Mouse (Mus musculus): Measurements from ENCODE around the gene Tnfsf12. TPM values are rescaled to one million over a fixed set of nuclear protein-coding genes. Genes with fewer than 3 reads are reported as not detected.

The Tnfsf12 gene
- polyA plus RNA-seq, 1 experiment from 2014 or later: 2.1 TPM

DNA sequence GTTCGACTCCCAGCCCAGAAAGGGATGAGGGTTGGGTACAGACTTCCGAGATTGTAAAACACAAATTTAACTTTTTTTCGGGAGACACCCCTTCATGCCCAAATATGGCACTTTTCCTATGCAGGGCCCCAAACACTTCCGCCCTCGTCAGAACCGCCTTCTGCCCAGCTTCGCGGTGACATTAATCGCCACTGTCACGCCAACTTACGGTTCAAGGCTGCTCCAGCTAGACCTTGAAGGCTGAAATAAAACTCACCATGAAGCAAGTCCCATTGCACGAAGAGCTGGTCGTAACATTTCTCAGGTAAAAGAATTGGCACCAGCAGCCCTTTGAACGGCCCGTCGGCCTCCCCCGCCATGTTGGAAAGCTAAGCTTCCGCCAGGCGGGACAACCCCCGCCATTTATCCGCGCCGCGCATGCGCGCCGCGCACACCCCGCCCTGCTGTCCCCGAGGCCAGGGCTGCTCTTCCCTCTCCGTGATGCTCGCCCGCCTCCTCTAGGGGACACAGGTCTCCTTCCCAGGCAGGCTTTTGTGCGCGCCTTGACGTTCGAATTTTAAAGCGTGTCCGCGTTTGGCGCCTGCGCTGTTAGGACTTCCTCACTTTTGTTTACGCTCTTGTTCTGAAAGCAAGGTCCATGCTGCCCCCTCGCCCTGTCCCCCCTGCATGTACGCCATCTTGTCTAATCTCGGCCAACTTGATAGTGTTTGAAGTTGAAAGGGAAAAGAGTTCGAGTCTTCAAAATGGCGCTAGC is 33.3 kb downstream of the Tnfsf12 start, which contains the start of gene Mpdu1:
TSS of gene Mpdu1 (minus strand) at position 430 of the 754 bp plus-strand sequence.
- Histone ChIP-seq H3K27ac (replicated peaks) (peak within 1 kb of the TSS; percentile 94), H3K9ac (peak within 1 kb of the TSS; percentile 61), H3K4me1 (replicated peaks) (peaks cover 49% of the 10 kb centered on the region), H3K27me3 (no peaks in the 10 kb centered on the region), H3K9me3 (replicated peaks) (no peaks in the 10 kb centered on the region), H3K4me2 (peak within 1 kb of the TSS; percentile 81), H3K4me3 (replicated peaks) (peak within 1 kb of the TSS; percentile 70), H3K36me3 (replicated peaks) (peaks cover 64% of the 10 kb centered on the region)
- WGBS (ENCODE audit: insufficient replicate concordance): under 1% methylated on average over 48 of the region's 48 CpGs
- peak; percentile 93 for ATAC-seq (ENCODE audit: insufficient read depth)

- peak overlapping the region; percentile 61 for H3K9ac ChIP-seq
- H3K4me1 ChIP-seq (replicated peaks): peaks cover 57% of the 10 kb centered on the region
- H3K36me3 ChIP-seq (replicated peaks): peaks cover 64% of the 10 kb centered on the region
- peak overlapping the region; percentile 81 for H3K4me2 ChIP-seq
- WGBS (ENCODE audit: insufficient replicate concordance): 46% methylated on average over 3 of the region's 3 CpGs
- H3K4me3 ChIP-seq (replicated peaks): peak overlapping the region; percentile 70
- no peak for ATAC-seq (ENCODE audit: insufficient read depth)
- no peaks in the 10 kb centered on the region for H3K27me3 ChIP-seq
- peak overlapping the region; percentile 94 for H3K27ac ChIP-seq (replicated peaks)
- no peaks in the 10 kb centered on the region for H3K9me3 ChIP-seq (replicated peaks)
These were observed 34.3 kb downstream of the Tnfsf12 start for GRCm38 (mm10) chr11:69661221-69661881.

GRCm38 (mm10) chr11:69657462-69657881 is 38.2 kb downstream of the Tnfsf12 start:
- Histone ChIP-seq H3K36me3 (replicated peaks) (peaks cover 71% of the 10 kb centered on the region), H3K4me1 (replicated peaks) (peaks cover 57% of the 10 kb centered on the region), H3K27me3 (no peaks in the 10 kb centered on the region)

DNA sequence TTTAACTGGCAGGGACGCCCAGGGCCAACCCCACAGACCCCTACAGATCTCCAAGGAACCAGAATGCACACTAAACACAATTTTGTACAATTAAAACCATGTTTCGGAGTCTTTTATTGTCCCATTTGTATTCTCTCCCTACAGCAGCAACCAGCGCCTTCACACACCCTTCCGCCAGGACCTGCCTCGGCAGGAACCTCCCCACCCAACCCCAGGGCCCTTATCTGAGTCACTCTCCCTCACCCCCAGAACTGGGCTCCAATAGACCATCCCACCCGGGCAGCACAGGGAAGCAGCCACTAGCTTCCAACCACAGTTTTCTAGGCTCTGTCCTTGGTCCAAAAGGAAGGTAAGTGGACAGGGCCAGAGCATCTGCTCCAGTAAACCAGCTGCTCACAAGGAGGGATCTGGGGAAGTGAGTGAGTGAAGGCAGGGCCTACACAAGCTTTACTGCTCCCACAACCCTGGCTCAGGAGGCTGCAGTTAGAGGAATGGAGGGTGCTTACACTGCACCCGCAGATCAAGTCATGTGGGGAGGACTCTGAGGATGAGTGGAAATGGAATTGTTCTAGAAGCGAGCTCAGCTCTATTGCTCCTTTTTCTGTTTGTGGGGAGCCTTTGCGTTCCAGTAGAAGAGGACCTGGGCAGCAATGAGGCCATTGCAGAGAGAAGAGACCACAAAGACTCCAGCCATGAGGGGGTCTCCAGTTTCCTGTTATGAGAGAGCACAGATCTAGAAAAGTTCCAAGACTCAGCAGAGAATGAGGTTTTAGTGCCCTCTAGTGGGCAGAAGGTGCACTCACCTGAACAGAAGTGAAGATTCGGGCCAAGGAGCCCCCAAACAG is 38.8 kb downstream of the Tnfsf12 start:
- Histone ChIP-seq H3K4me2 (no peak overlapping the region), H3K4me1 (replicated peaks) (peaks cover 55% of the 10 kb centered on the region), H3K27me3 (no peaks in the 10 kb centered on the region), H3K36me3 (replicated peaks) (peaks cover 78% of the 10 kb centered on the region), H3K4me3 (replicated peaks) (no peak overlapping the region), H3K9me3 (replicated peaks) (no peaks in the 10 kb centered on the region), H3K27ac (replicated peaks) (0 out of 2 replicates have a peak overlapping the region, but pooled peaks have one; percentile 1), H3K9ac (no peak overlapping the region)
- 0 out of 2 replicates have a peak, but pooled peaks have one; percentile 14 for ATAC-seq (ENCODE audit: insufficient read depth)
- 54% methylated on average over 10 of the region's 10 CpGs for WGBS (ENCODE audit: insufficient replicate concordance)

More at GRCm38 (mm10) chr11:69657462-69657881, 38.2 kb downstream of the Tnfsf12 start:
- H3K4me2 ChIP-seq: no peak overlapping the region
- no peak overlapping the region for H3K4me3 ChIP-seq (replicated peaks)
- WGBS (ENCODE audit: insufficient replicate concordance): 80% methylated on average over 15 of the region's 15 CpGs
- H3K9ac ChIP-seq: no peak overlapping the region
- no peak overlapping the region for H3K27ac ChIP-seq (replicated peaks)
- H3K9me3 ChIP-seq (replicated peaks): no peaks in the 10 kb centered on the region
- no peak for ATAC-seq (ENCODE audit: insufficient read depth)

GRCm38 (mm10) chr11:69656065-69656455 is 39.6 kb downstream of the Tnfsf12 start:
- Histone ChIP-seq H3K4me2 (no peak overlapping the region), H3K9ac (no peak overlapping the region), H3K4me3 (replicated peaks) (no peak overlapping the region), H3K27ac (replicated peaks) (no peak overlapping the region), H3K36me3 (replicated peaks) (peaks cover 86% of the 10 kb centered on the region), H3K9me3 (replicated peaks) (no peaks in the 10 kb centered on the region), H3K4me1 (replicated peaks) (peaks cover 48% of the 10 kb centered on the region), H3K27me3 (no peaks in the 10 kb centered on the region)
- no peak for ATAC-seq (ENCODE audit: insufficient read depth)
- WGBS (ENCODE audit: insufficient replicate concordance): 71% methylated on average over 5 of the region's 5 CpGs

DNA sequence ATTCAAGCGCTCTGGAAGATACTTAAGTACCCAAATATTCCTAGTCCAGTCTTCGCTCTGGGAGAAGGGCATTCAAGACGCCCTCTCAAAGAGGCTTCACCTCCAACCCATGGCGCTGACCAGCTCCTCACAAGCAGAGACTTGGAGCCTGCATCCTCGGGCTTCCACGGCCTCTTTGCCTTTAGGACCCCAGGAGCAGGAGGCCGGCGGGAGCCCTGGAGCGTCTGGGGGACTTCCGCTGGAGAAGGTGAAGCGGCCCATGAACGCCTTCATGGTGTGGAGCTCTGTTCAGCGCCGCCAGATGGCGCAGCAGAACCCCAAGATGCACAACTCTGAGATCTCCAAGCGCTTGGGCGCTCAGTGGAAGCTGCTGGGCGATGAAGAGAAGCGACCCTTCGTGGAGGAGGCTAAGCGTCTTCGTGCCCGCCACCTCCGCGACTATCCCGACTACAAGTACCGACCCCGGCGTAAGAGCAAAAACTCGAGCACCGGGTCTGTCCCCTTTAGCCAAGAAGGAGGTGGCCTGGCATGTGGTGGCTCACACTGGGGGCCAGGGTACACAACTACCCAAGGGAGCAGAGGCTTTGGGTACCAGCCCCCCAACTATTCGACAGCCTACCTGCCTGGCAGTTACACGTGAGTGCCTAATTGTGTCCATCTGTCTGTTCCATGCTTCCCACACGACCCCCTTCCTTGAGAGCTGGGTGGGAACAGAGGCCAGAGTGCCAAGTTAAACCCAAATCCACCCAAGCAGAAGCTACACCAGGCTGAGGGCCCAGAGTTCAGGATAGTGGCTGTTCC is 40.2 kb downstream of the Tnfsf12 start, which contains the start of gene Sox15:
TSS of gene Sox15 (plus strand) at position 51 of the 801 bp plus-strand sequence.
- H3K27me3 ChIP-seq: no peaks in the 10 kb centered on the region
- peak within 1 kb of the TSS; percentile 0; the same call in 1 of the 2 replicates for H3K27ac ChIP-seq (replicated peaks)
- H3K4me2 ChIP-seq: no peak within 1 kb of the TSS; the same call in 1 of the 2 replicates
- WGBS (ENCODE audit: insufficient replicate concordance): 38% methylated on average over 34 of the region's 34 CpGs
- no peak within 1 kb of the TSS for H3K4me3 ChIP-seq (replicated peaks)
- no peak for ATAC-seq (ENCODE audit: insufficient read depth)
- H3K9ac ChIP-seq: no peak within 1 kb of the TSS
- peaks cover 42% of the 10 kb centered on the region for H3K4me1 ChIP-seq (replicated peaks)
- peaks cover 91% of the 10 kb centered on the region for H3K36me3 ChIP-seq (replicated peaks)
- no peaks in the 10 kb centered on the region for H3K9me3 ChIP-seq (replicated peaks)

- Histone ChIP-seq H3K27me3 (no peaks in the 10 kb centered on the region), H3K4me2 (no peak overlapping the region), H3K4me1 (replicated peaks) (peaks cover 39% of the 10 kb centered on the region), H3K36me3 (replicated peaks) (peaks cover 91% of the 10 kb centered on the region), H3K9me3 (replicated peaks) (no peaks in the 10 kb centered on the region), H3K27ac (replicated peaks) (0 out of 2 replicates have a peak overlapping the region, but pooled peaks have one; percentile 0), H3K9ac (no peak overlapping the region), H3K4me3 (replicated peaks) (no peak overlapping the region)
- ATAC-seq (ENCODE audit: insufficient read depth): no peak
- WGBS (ENCODE audit: insufficient replicate concordance): 44% methylated on average over 9 of the region's 9 CpGs
These were observed 40.9 kb downstream of the Tnfsf12 start for GRCm38 (mm10) chr11:69654760-69655159.

- Histone ChIP-seq H3K4me1 (replicated peaks) (peaks cover 39% of the 10 kb centered on the region), H3K9me3 (replicated peaks) (no peaks in the 10 kb centered on the region), H3K27me3 (no peaks in the 10 kb centered on the region), H3K9ac (no peak overlapping the region), H3K4me3 (replicated peaks) (no peak overlapping the region), H3K27ac (replicated peaks) (no peak overlapping the region), H3K4me2 (no peak overlapping the region), H3K36me3 (replicated peaks) (peaks cover 92% of the 10 kb centered on the region)
- no peak for ATAC-seq (ENCODE audit: insufficient read depth)
- 69% methylated on average over 5 of the region's 5 CpGs for WGBS (ENCODE audit: insufficient replicate concordance)
These were observed 42.2 kb downstream of the Tnfsf12 start for GRCm38 (mm10) chr11:69653399-69653798.

GRCm38 (mm10) chr11:69645860-69646259 is 49.8 kb downstream of the Tnfsf12 start:
- WGBS (ENCODE audit: insufficient replicate concordance): 73% methylated on average over 5 of the region's 5 CpGs
- Histone ChIP-seq H3K27me3 (no peaks in the 10 kb centered on the region), H3K4me2 (no peak overlapping the region), H3K9me3 (replicated peaks) (no peaks in the 10 kb centered on the region), H3K4me3 (replicated peaks) (no peak overlapping the region), H3K4me1 (replicated peaks) (no peaks in the 10 kb centered on the region), H3K9ac (no peak overlapping the region), H3K36me3 (replicated peaks) (peaks cover 97% of the 10 kb centered on the region), H3K27ac (replicated peaks) (no peak overlapping the region)
- peak; percentile 52 for ATAC-seq (ENCODE audit: insufficient read depth)
